Mouse (Mus musculus): ENCODE measurements around the gene Poll. TPM values are rescaled to one million over a fixed set of nuclear protein-coding genes. Genes with fewer than 3 reads are reported as not detected.
A peak's percentile ranks its signal among the peaks of the same experiment; 100 is the strongest.

The Poll gene
- total and polyA plus RNA-seq, 3 experiments: 7.6 to 15.9 (median 9.4) TPM

DNA sequence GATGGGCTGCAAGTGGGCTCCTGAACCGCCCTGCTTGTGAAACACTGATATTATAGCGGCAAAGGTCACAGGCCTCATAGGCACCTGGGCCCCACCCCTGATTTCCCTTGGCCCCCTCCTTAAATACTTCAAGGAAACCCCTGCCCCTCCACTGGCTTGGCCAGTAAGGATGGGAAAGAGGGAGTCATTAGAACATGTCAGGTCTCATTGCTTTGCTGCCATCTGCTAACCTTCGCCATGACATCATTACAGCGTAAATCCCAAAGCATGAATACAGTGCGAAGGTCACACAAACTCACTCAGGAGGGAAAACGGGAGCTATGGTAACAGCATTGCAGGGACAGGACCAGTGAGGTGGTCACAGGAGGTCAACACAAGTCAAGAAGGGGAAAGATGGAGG, 36.1 kb upstream of the Poll start:
- ATAC-seq (ENCODE audit: extremely low read depth, insufficient number of reproducible peaks, low FRiP score, poor library complexity, severe bottlenecking) (no peak), DNase-seq (ENCODE audit: low spot score) (no peak)
- TF ChIP-seq GATA1 (IDR thresholded peaks at IDR 0.05; ENCODE audit: borderline replicate concordance, low read length) (no peak), POLR2AphosphoS5 (IDR thresholded peaks at IDR 0.05; ENCODE audit: insufficient replicate concordance, low read depth, low read length) (no peak), TAL1 (conservative IDR thresholded peaks at IDR 0.05; ENCODE audit: low read depth, low read length) (no peak), GATA2 (IDR thresholded peaks at IDR 0.05; ENCODE audit: borderline replicate concordance, low read depth, low read length) (no peak), CTCF (IDR thresholded peaks at IDR 0.05; ENCODE audit: low read depth, low read length) (no peak)
- Histone ChIP-seq H3K4me3 (ENCODE audit: low read depth, low read length) (no peak overlapping the region), H3K36me3 (replicated peaks) (peaks cover 84% of the 10 kb centered on the region), H3K9me3 (replicated peaks) (no peaks in the 10 kb centered on the region), H3K4me1 (ENCODE audit: insufficient read depth, low read depth, low read length) (peaks cover 65% of the 10 kb centered on the region), H3K27me3 (ENCODE audit: insufficient read depth, low read length) (no peaks in the 10 kb centered on the region)

DNA sequence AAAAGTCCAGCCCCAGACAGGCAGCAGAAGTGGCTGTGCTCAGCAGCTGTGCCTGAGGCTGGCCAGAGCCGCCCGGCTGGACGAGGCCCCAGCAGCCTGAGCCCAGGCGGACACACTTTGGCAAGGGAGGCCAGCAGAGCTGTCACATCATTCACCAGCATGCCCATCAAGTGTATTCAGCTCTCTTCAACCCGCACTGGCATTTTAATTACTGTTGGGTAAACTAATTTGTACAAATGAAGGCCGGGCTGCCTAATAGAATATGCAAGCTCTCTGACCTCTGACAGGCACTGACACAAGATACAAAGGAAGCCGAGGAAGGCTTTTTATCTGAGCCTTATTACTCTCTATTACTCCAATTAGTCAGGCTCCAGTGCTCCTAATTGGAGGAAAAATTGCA, 35.7 kb upstream of the Poll start:
- no peak for ATAC-seq (ENCODE audit: extremely low read depth, insufficient number of reproducible peaks, low FRiP score, poor library complexity, severe bottlenecking)
- no peak for TF ChIP-seq POLR2AphosphoS5 (IDR thresholded peaks at IDR 0.05; ENCODE audit: insufficient replicate concordance, low read depth, low read length)
- TF ChIP-seq GATA2 (IDR thresholded peaks at IDR 0.05; ENCODE audit: borderline replicate concordance, low read depth, low read length): no peak
- no peak for TF ChIP-seq GATA1 (IDR thresholded peaks at IDR 0.05; ENCODE audit: borderline replicate concordance, low read length)
- TF ChIP-seq CTCF (IDR thresholded peaks at IDR 0.05; ENCODE audit: low read depth, low read length): no peak
- no peak for TF ChIP-seq TAL1 (conservative IDR thresholded peaks at IDR 0.05; ENCODE audit: low read depth, low read length)
- H3K4me3 ChIP-seq (ENCODE audit: low read depth, low read length): no peak overlapping the region

DNA sequence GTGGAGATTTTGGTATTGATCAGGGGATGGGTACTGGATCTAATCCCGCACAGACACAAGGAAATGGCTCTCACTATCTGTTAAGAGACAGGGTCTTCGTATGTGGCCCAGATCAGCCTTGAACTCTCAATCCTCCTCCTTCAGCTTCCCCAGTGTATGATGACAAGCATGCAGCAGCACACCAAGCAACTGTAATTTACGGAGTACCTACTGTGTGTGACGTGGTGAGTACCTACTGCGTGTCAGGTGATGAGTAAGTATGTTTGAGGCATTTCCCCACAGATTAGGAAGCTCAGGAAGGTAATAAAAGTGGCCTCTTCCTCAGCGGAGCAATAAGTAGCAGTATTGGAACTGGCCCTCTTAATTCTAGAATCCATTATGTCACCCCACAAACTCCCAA, 35.1 kb upstream of the Poll start:
- Histone ChIP-seq H3K4me1 (ENCODE audit: insufficient read depth, low read depth, low read length) (peaks cover 60% of the 10 kb centered on the region), H3K27me3 (ENCODE audit: insufficient read depth, low read length) (no peaks in the 10 kb centered on the region), H3K9me3 (replicated peaks) (no peaks in the 10 kb centered on the region), H3K4me3 (ENCODE audit: low read depth, low read length) (no peak overlapping the region), H3K36me3 (replicated peaks) (peaks cover 79% of the 10 kb centered on the region)
- ATAC-seq (ENCODE audit: extremely low read depth, insufficient number of reproducible peaks, low FRiP score, poor library complexity, severe bottlenecking) (no peak), DNase-seq (ENCODE audit: low spot score) (no peak)
- TF ChIP-seq POLR2AphosphoS5 (IDR thresholded peaks at IDR 0.05; ENCODE audit: insufficient replicate concordance, low read depth, low read length): no peak
- no peak for TF ChIP-seq CTCF (IDR thresholded peaks at IDR 0.05; ENCODE audit: low read depth, low read length)
- TF ChIP-seq GATA1 (IDR thresholded peaks at IDR 0.05; ENCODE audit: borderline replicate concordance, low read length): no peak
- no peak for TF ChIP-seq GATA2 (IDR thresholded peaks at IDR 0.05; ENCODE audit: borderline replicate concordance, low read depth, low read length)
- TF ChIP-seq TAL1 (conservative IDR thresholded peaks at IDR 0.05; ENCODE audit: low read depth, low read length): no peak

More for the DNA sequence above, 35.7 kb upstream of the Poll start:
- Histone ChIP-seq H3K27me3 (ENCODE audit: insufficient read depth, low read length) (no peaks in the 10 kb centered on the region), H3K4me1 (ENCODE audit: insufficient read depth, low read depth, low read length) (peaks cover 63% of the 10 kb centered on the region), H3K9me3 (replicated peaks) (no peaks in the 10 kb centered on the region), H3K36me3 (replicated peaks) (peaks cover 82% of the 10 kb centered on the region)
- no peak for DNase-seq (ENCODE audit: low spot score)

DNA sequence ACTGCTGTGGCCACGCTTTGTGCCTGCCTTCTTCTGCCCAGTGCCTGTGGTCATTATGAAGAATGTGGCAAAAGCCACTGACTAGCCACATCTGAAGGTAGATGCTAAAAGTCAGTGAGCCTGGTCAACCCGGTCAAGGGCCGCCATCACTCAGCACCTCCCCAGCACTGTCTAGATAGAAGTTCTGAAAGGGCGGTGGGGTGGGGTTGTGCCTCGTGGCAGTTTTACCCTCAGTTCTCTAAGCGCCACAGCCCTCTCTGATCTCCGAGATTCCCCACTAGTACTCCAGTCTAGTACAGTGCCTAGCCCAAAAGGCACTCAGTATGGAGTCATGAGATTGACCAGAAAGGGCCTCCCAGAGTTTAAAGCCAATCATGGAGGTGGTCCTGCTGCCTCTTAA, 33.7 kb upstream of the Poll start:
- Histone ChIP-seq H3K9me3 (replicated peaks) (no peaks in the 10 kb centered on the region), H3K4me3 (ENCODE audit: low read depth, low read length) (no peak overlapping the region), H3K4me1 (ENCODE audit: insufficient read depth, low read depth, low read length) (peaks cover 50% of the 10 kb centered on the region), H3K27me3 (ENCODE audit: insufficient read depth, low read length) (no peaks in the 10 kb centered on the region), H3K36me3 (replicated peaks) (peaks cover 72% of the 10 kb centered on the region)
- TF ChIP-seq GATA2 (IDR thresholded peaks at IDR 0.05; ENCODE audit: borderline replicate concordance, low read depth, low read length): no peak
- TF ChIP-seq GATA1 (IDR thresholded peaks at IDR 0.05; ENCODE audit: borderline replicate concordance, low read length): no peak
- no peak for TF ChIP-seq POLR2AphosphoS5 (IDR thresholded peaks at IDR 0.05; ENCODE audit: insufficient replicate concordance, low read depth, low read length)
- no peak for TF ChIP-seq TAL1 (conservative IDR thresholded peaks at IDR 0.05; ENCODE audit: low read depth, low read length)
- no peak for TF ChIP-seq CTCF (IDR thresholded peaks at IDR 0.05; ENCODE audit: low read depth, low read length)
- ATAC-seq (ENCODE audit: extremely low read depth, insufficient number of reproducible peaks, low FRiP score, poor library complexity, severe bottlenecking) (no peak), DNase-seq (ENCODE audit: low spot score) (no peak)

DNA sequence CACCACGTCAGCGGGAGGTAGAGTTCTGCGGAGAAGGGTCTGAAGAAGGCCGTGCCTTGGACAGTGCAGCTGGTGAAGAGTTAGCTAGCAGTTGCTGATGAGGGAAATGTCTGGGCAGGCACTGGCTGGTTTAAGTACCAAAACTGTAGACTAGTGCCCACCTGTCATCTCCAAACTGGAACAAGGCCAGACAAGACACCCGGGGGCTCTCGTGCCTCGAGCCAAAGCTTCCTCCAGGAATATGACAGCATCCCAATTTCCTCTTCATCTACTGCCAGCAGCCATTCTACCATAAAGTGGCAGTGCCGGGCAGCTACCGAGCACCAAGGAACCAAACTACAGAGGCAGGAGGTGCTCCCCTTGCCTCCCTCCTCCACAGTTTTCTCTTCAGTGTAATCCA, 32.6 kb upstream of the Poll start:
- no peak overlapping the region; the same call in 1 of the 2 replicates for H3K4me3 ChIP-seq (ENCODE audit: low read depth, low read length)
- H3K27me3 ChIP-seq (ENCODE audit: insufficient read depth, low read length): no peaks in the 10 kb centered on the region
- no peak for ATAC-seq (ENCODE audit: extremely low read depth, insufficient number of reproducible peaks, low FRiP score, poor library complexity, severe bottlenecking)
- no peak for DNase-seq (ENCODE audit: low spot score)
- TF ChIP-seq TAL1 (conservative IDR thresholded peaks at IDR 0.05; ENCODE audit: low read depth, low read length) (no peak), GATA1 (IDR thresholded peaks at IDR 0.05; ENCODE audit: borderline replicate concordance, low read length) (no peak), CTCF (IDR thresholded peaks at IDR 0.05; ENCODE audit: low read depth, low read length) (no peak)
- peaks cover 73% of the 10 kb centered on the region for H3K36me3 ChIP-seq (replicated peaks)
- peaks cover 43% of the 10 kb centered on the region for H3K4me1 ChIP-seq (ENCODE audit: insufficient read depth, low read depth, low read length)
- H3K9me3 ChIP-seq (replicated peaks): no peaks in the 10 kb centered on the region

DNA sequence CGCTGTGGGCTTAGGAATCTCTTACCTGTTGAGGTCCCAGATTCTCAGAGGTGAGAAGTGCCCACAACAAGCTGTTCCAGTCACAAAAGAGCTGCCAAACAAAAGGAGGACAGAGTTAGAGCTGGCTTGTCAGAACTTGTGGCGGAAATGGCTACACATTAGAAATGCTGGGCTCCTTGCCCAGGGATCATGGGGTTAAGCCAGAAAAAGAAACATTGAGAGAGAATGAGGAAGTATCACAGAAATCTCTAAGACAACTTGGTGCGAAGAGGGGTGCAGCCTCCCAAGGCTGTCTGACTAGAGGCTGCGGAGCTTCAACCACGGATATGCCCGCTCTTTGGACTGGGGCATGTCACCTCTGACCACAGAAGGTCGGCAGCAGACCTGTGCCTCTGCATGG, 31.4 kb upstream of the Poll start:
- Histone ChIP-seq H3K27me3 (ENCODE audit: insufficient read depth, low read length) (no peaks in the 10 kb centered on the region), H3K36me3 (replicated peaks) (peaks cover 77% of the 10 kb centered on the region), H3K4me1 (ENCODE audit: insufficient read depth, low read depth, low read length) (peaks cover 40% of the 10 kb centered on the region), H3K9me3 (replicated peaks) (no peaks in the 10 kb centered on the region), H3K4me3 (ENCODE audit: low read depth, low read length) (peak overlapping the region; percentile 52; the same call in 1 of the 2 replicates)
- ATAC-seq (ENCODE audit: extremely low read depth, insufficient number of reproducible peaks, low FRiP score, poor library complexity, severe bottlenecking) (peak; percentile 34; the same call in 1 of the 2 replicates), DNase-seq (ENCODE audit: low spot score) (peak; percentile 50)
- TF ChIP-seq POLR2AphosphoS5 (IDR thresholded peaks at IDR 0.05; ENCODE audit: insufficient replicate concordance, low read depth, low read length): no peak
- no peak for TF ChIP-seq GATA1 (IDR thresholded peaks at IDR 0.05; ENCODE audit: borderline replicate concordance, low read length)
- no peak for TF ChIP-seq TAL1 (conservative IDR thresholded peaks at IDR 0.05; ENCODE audit: low read depth, low read length)
- TF ChIP-seq GATA2 (IDR thresholded peaks at IDR 0.05; ENCODE audit: borderline replicate concordance, low read depth, low read length): no peak
- TF ChIP-seq CTCF (IDR thresholded peaks at IDR 0.05; ENCODE audit: low read depth, low read length): no peak
